Mouse (Mus musculus): ENCODE results near the gene 4930579F01Rik.

DNA sequence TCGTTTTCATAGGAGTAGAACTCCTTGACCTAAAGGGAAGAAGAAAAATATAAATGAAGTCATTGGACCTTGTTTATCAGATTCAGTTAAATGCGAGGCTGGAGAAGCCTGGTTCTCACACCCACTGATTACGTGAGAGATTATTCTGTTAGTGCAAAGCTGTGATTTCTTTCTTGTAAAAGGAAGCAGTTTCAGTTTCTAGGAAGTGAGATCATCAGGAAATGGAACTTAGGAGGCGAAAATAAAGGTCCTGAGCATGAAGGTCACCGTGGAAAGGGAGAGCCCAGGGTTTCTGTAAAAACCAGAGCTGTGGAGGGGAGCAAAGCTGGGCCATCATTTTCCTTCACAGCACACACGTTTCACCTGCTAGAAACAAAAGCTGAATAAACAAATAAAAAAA, 75.2 kb downstream of the 4930579F01Rik start:
- TF ChIP-seq CTCF (IDR thresholded peaks at IDR 0.05; ENCODE audit: control insufficient read depth, insufficient read depth, low read length) = no peak
- TF ChIP-seq POLR2A (IDR thresholded peaks at IDR 0.05; ENCODE audit: borderline replicate concordance, control insufficient read depth, low read depth, low read length) = no peak

All from bone marrow, adult 2 months (tissue).